Mouse (Mus musculus) liver, embryonic 15.5 days (tissue): ENCODE data around the gene Ifitm6. TPM values are rescaled to one million over a fixed set of nuclear protein-coding genes. Genes with fewer than 3 reads are reported as not detected.

Experiments
- ATAC-seq: fragments of 200-750 bp; cut with Nextera tagmentation; 2 replicates; pipeline ENCODE4 v1.8.0; 2017; ENCODE audit warnings: moderate number of reproducible peaks, mild to moderate bottlenecking, moderate library complexity; ENCODE audit not compliant: insufficient read depth
- H3K27ac ChIP-seq: fragments of 300-500 bp; sonication (generic); replicated peaks from 2 replicates; pipeline ENCODE4 v1.5.1; 2015; ENCODE audit warnings: mild to moderate bottlenecking, inconsistent platforms
- H3K27me3 ChIP-seq: fragments of 300-500 bp; sonication (generic); 2 replicates; pipeline ENCODE4 v1.6.1; 2015; ENCODE audit warnings: mild to moderate bottlenecking, inconsistent platforms
- H3K36me3 ChIP-seq: fragments of 300-500 bp; sonication (generic); replicated peaks from 2 replicates; pipeline ENCODE4 v1.6.1; 2015; ENCODE audit warnings: moderate library complexity, mild to moderate bottlenecking, inconsistent platforms
- H3K4me1 ChIP-seq: fragments of 300-500 bp; sonication (generic); replicated peaks from 2 replicates; pipeline ENCODE4 v1.6.1; 2015; ENCODE audit warnings: inconsistent platforms
- H3K4me2 ChIP-seq: fragments of 300-500 bp; sonication (generic); 2 replicates; pipeline ENCODE4 v1.6.1; 2015; ENCODE audit warnings: moderate library complexity, mild to moderate bottlenecking, inconsistent platforms
- H3K4me3 ChIP-seq: fragments of 300-500 bp; sonication (generic); replicated peaks from 2 replicates; pipeline ENCODE4 v1.5.1; 2015; ENCODE audit warnings: mild to moderate bottlenecking, inconsistent platforms
- H3K9ac ChIP-seq: fragments of 300-500 bp; sonication (generic); 2 replicates; pipeline ENCODE4 v1.6.1; 2015; ENCODE audit warnings: moderate library complexity, mild to moderate bottlenecking, inconsistent platforms
- H3K9me3 ChIP-seq: fragments of 300-500 bp; sonication (generic); replicated peaks from 2 replicates; pipeline ENCODE4 v1.6.1; 2016; ENCODE audit warnings: inconsistent platforms
- WGBS: fragments of 180-500 bp; shearing (Covaris S2); methylation state at CpG from one replicate; pipeline ENCODE4 v1.1.7; 2015; ENCODE audit warnings: mixed read lengths; ENCODE audit not compliant: insufficient replicate concordance; 5-methylcytosine and 5-hydroxymethylcytosine counted together
- polyA plus RNA-seq: library from polyadenylated mRNA; unstranded; fragments of >200 nt; fragmentation: Nextera tagmentation; extraction: Ambion mirVana; gene quantifications from 2 replicates; pipeline ENCODE4 v1.2.1, GENCODE M21; 2015

Ifitm6 gene
- polyA plus RNA-seq, 1 experiment from 2014 or later = 23.2 TPM

GRCm38 (mm10) chr7:140967862-140968591 lies 49.7 kb downstream of the Ifitm6 start:
- Histone ChIP-seq H3K9ac (no peak overlapping the region), H3K36me3 (no peaks in the 10 kb centered on the region), H3K4me1 (peaks cover 28% of the 10 kb centered on the region), H3K27me3 (no peaks in the 10 kb centered on the region), H3K4me2 (no peak overlapping the region), H3K9me3 (no peaks in the 10 kb centered on the region), H3K4me3 (no peak overlapping the region), H3K27ac (no peak overlapping the region)
- WGBS = 13% methylated on average over 14 of the region's 14 CpGs
- ATAC-seq = no peak

GRCm38 (mm10) chr7:140966921-140967320 lies 50.8 kb downstream of the Ifitm6 start, which contains the start of gene Ifitm1:
Gene Ifitm1 (plus strand): TSS chr7:140967221.
- H3K4me2 ChIP-seq = no peak within 1 kb of the TSS
- ATAC-seq = no peak
- no peaks in the 10 kb centered on the region for H3K27me3 ChIP-seq
- H3K4me3 ChIP-seq = no peak within 1 kb of the TSS
- H3K4me1 ChIP-seq = peaks cover 28% of the 10 kb centered on the region
- H3K9ac ChIP-seq = no peak within 1 kb of the TSS
- 63% methylated on average over 4 of the region's 4 CpGs for WGBS
- H3K9me3 ChIP-seq = no peaks in the 10 kb centered on the region
- no peaks in the 10 kb centered on the region for H3K36me3 ChIP-seq
- H3K27ac ChIP-seq = no peak within 1 kb of the TSS

Other genes starting within 250 kb of the Ifitm6 start
- gene Syce1, start 230.1 kb downstream of the Ifitm6 start, polyA plus RNA-seq = 0.06 and 0.13 TPM in 2 replicates
- gene Zfp941, start 195.7 kb downstream of the Ifitm6 start, polyA plus RNA-seq = 0.18 and 0.20 TPM in 2 replicates
- gene Urah, start 182.9 kb downstream of the Ifitm6 start, polyA plus RNA-seq = 24.7 and 26.8 TPM in 2 replicates
- not detected in 2 replicates for gene Scgb1c1, start 172.4 kb downstream of the Ifitm6 start, polyA plus RNA-seq
- not detected in 2 replicates for gene Odf3, start 170.1 kb downstream of the Ifitm6 start, polyA plus RNA-seq
- not detected in 2 replicates for gene Gm45785, start 161.6 kb downstream of the Ifitm6 start, polyA plus RNA-seq
- gene Ric8a, start 161.0 kb downstream of the Ifitm6 start, polyA plus RNA-seq = 20.9 and 23.3 TPM in 2 replicates
- 18.7 and 20.3 TPM in 2 replicates for gene Bet1l, start 160.3 kb downstream of the Ifitm6 start, polyA plus RNA-seq
- 133 TPM in 2 replicates for gene Psmd13, start 136.0 kb downstream of the Ifitm6 start, polyA plus RNA-seq
- 20.0 and 21.5 TPM in 2 replicates for gene Sirt3, start 135.6 kb downstream of the Ifitm6 start, polyA plus RNA-seq
- 2.5 and 3.6 TPM in 2 replicates for gene Cox8b, start 117.5 kb downstream of the Ifitm6 start, polyA plus RNA-seq
- gene Nlrp6, start 97.0 kb downstream of the Ifitm6 start, polyA plus RNA-seq = 4.8 and 7.0 TPM in 2 replicates
- 6.0 and 6.6 TPM in 2 replicates for gene Pgghg, start 76.5 kb downstream of the Ifitm6 start, polyA plus RNA-seq
- 0.39 and 0.68 TPM in 2 replicates for gene Ifitm5, start 67.6 kb downstream of the Ifitm6 start, polyA plus RNA-seq
- gene Gm45717, start 62.0 kb downstream of the Ifitm6 start, polyA plus RNA-seq = not detected in 2 replicates
- gene Ifitm2, start 61.9 kb downstream of the Ifitm6 start, polyA plus RNA-seq = 384 and 401 TPM in 2 replicates
- gene Ifitm1, start 50.7 kb downstream of the Ifitm6 start, polyA plus RNA-seq = 21.3 TPM in 2 replicates
- 84.9 and 98.1 TPM in 2 replicates for gene Ifitm3, start 7.2 kb downstream of the Ifitm6 start, polyA plus RNA-seq
- not detected in 2 replicates for gene Gm17387, start 11.2 kb upstream of the Ifitm6 start, polyA plus RNA-seq
- 0.45 and 0.46 TPM in 2 replicates for gene B4galnt4, start 43.2 kb upstream of the Ifitm6 start, polyA plus RNA-seq
- gene Pkp3, start 60.3 kb upstream of the Ifitm6 start, polyA plus RNA-seq = 0.54 and 0.84 TPM in 2 replicates
- 22.1 and 28.1 TPM in 2 replicates for gene Sigirr, start 82.6 kb upstream of the Ifitm6 start, polyA plus RNA-seq
- gene Ano9, start 99.9 kb upstream of the Ifitm6 start, polyA plus RNA-seq = 0.99 and 1.5 TPM in 2 replicates
- 138 and 140 TPM in 2 replicates for gene Ptdss2, start 104.5 kb upstream of the Ifitm6 start, polyA plus RNA-seq
- gene Rnh1, start 154.9 kb upstream of the Ifitm6 start, polyA plus RNA-seq = 64.3 and 76.1 TPM in 2 replicates
- gene Hras, start 176.1 kb upstream of the Ifitm6 start, polyA plus RNA-seq = 83.0 and 98.2 TPM in 2 replicates
- gene Lrrc56, start 176.2 kb upstream of the Ifitm6 start, polyA plus RNA-seq = 11.0 and 12.1 TPM in 2 replicates
- 0.60 and 0.91 TPM in 2 replicates for gene Lmntd2, start 196.2 kb upstream of the Ifitm6 start, polyA plus RNA-seq
- 27.3 and 33.4 TPM in 2 replicates for gene Rassf7, start 197.9 kb upstream of the Ifitm6 start, polyA plus RNA-seq
- 26.7 and 32.6 TPM in 2 replicates for gene Phrf1, start 210.9 kb upstream of the Ifitm6 start, polyA plus RNA-seq
- gene Irf7, start 248.6 kb upstream of the Ifitm6 start, polyA plus RNA-seq = 10.7 and 12.8 TPM in 2 replicates